Mouse (Mus musculus) brain, adult 2 months (tissue): ENCODE data around the gene Epha7.

ENCODE experiments used
- DNase-seq: peaks from one replicate; pipeline ENCODE4 v3.0.0; 2011; ENCODE audit warnings: low read depth, low spot score

The Epha7 gene

GRCm38 (mm10) chr4:28812691-28813289 is at the start of gene Epha7:
Gene Epha7, plus strand, starts transcription at chr4:28813131.
- DNase-seq: peak; percentile 98

GRCm38 (mm10) chr4:28783961-28784360 is 29.0 kb upstream of the Epha7 start:
- no peak for DNase-seq

DNA sequence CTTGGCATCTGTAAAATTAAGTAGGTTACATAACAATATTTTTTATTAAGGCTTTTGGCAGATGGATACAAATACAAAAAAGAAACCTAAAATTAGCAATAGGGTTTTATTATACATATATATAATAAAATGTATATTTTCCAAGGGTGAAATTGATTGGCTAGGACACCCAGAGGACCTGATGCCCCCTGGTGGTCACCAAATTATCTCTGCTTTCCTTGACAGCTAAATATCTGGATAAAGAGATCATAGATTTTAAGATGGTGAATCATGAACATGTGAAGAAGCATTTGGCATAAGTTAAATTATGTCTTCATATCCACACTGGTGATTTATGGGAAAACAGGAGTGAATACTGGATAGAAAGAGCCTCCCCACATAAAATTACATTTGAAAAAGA is 4.1 kb upstream of the Epha7 start:
- DNase-seq: peak; percentile 63

- no peak for DNase-seq
Measured at GRCm38 (mm10) chr4:28809703-28810102, 3.2 kb upstream of the Epha7 start.

DNA sequence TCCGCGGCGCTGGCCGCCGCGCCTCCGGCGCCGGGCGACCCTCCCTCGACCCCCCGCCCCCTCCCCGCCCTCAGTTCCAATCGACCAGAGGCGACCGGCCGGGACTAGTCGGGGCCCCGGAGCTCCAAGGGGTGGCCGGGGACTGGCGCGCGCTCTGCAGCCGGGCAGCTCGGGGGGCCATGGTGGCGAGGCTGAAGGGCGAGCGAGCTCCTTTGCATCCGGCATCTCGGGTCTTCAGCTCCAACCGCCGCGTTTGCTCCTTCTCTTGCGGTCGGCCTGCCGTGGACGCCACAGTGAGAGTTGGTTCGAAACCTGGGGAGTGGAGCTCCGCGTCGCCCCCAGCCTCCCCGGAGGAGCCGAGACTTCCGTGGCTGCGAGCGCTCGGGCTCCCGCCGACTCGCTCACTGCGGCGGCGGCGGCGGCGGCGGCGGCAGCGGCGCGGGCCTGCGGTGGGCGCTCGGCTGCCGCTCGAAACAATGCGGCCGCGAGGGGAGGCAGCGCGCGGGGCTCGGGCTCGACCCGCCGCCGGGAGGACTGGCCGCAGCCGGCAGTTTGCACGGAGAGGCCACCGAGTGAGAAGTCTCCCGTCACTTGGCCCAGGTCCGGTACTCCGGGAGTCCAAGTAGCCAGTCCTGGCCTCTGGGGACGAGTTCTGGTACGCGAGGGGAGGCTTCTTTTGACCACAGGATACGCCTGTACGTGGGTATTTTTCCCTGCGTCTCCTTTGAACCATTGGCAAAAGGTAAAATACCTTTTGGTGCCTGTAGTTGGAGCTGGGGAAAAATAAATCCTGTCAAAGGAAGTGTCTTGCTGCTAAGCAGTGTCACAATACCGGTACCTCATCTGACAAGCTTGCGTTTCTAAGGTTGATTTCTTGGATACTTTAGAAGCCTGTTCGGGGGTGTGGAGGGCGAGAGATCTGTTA is 882 bp downstream of the Epha7 start:
- peak; percentile 68 for DNase-seq

GRCm38 (mm10) chr4:28814476-28814815 is 1.5 kb downstream of the Epha7 start:
- DNase-seq: no peak

DNA sequence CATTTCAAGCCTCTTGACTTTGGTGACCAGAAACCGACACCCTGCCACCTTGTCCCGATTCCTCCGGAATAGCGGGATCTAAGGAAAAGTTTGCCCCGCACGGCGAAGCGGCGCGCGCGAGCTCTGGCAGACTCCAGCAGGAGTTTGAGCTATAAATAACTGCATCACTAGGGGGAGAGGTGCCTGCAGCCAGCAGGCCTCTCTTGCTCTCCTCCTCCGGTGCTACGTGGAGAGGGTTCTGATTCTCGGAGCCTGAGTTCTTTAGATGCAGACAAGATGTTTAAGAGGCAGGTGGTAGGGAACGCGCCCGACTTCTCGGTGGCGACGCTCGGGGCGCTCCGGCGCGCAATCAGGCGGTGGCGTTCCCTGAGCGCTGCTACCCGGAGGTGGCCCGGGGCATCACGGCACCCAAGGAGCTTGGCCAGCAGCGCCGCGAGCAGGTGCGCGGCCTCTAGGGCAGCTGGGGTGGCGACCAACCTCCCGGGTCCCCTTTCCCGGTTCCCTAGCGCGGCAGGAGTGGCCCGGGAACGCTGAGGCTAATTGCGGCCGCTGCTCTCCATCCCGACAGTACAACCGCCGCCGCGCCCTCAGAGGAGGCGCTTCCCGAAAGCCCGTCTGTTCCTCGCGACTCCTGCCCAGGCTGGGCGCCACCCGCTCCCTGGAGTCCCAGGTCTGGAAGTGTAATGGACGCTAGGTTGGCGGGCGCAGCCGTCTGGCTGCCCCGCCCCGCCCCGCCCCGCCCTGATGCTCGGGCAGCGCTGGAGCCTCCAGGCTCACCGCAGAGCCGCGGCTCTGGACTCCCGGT is 2.1 kb downstream of the Epha7 start:
- peak; percentile 86 for DNase-seq

- no peak for DNase-seq
Measured at GRCm38 (mm10) chr4:28815621-28815920, 2.6 kb downstream of the Epha7 start.

GRCm38 (mm10) chr4:28823616-28824015 is 10.7 kb downstream of the Epha7 start:
- no peak for DNase-seq

GRCm38 (mm10) chr4:28824616-28825015 is 11.7 kb downstream of the Epha7 start:
- peak; percentile 59 for DNase-seq

DNA sequence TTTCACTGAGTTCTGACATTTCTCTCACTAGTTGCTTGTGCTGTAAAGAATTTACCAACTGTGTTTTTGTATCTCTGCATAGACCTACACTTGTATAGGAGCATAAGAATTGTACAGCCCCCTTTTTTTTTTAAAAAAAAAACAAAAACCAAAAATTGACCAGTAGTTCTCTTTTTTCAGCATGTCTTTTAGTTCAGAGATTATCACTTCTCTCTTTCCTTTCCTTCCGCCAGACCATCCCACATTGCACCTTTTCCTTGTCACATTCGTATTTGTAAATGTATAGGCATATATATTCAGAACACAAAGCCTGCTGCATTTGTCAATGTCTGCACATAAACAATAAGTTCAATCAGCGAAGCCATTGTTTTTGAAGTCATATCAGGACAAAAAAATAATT is 24.7 kb downstream of the Epha7 start:
- no peak for DNase-seq

DNA sequence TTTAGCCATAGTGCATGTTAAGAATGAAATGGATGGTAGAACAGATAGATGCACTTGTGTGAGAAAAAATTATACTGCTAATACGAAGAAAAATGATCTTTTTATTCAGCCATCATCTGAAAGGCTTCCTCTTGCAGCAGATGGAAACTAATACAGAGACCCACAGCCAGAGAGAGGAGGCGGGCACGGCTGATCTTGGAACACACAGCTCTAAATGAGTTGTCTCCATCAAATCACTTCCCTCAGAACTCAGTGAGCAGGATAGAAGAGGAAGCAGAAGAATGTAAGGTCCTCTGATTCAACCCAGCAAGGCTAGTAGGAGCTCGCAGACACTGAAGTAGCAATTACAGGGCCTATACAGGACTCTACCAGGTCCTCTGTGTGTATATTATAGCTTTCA is 33.4 kb downstream of the Epha7 start:
- DNase-seq: no peak

GRCm38 (mm10) chr4:28850388-28850787 is 37.5 kb downstream of the Epha7 start:
- DNase-seq: no peak

- no peak for DNase-seq
Measured at GRCm38 (mm10) chr4:28862845-28863666, 50.1 kb downstream of the Epha7 start.

DNA sequence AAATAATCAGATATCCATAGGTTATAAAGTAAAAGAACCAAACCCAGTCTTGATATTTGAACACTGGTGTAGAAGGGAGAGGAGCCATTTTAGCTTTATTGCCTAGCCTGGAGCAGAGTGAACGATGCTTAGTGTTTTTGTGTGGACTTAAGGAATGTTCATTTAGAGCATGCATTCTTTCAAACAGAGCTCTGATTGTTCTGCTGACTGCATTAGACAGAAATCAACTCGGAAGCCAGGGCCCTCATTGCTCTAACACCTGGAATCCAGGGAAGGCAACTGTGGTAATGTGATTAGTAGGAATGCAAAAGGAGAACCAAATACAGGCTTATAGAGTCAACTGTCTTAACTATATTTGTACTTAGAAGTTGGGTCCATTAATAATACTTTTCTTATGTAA is 53.5 kb downstream of the Epha7 start:
- DNase-seq: no peak

- no peak for DNase-seq
Measured at GRCm38 (mm10) chr4:28871615-28872014, 58.7 kb downstream of the Epha7 start.

GRCm38 (mm10) chr4:28881271-28882044 is 68.5 kb downstream of the Epha7 start:
- no peak for DNase-seq

GRCm38 (mm10) chr4:28889630-28890029 is 76.7 kb downstream of the Epha7 start:
- no peak for DNase-seq

DNA sequence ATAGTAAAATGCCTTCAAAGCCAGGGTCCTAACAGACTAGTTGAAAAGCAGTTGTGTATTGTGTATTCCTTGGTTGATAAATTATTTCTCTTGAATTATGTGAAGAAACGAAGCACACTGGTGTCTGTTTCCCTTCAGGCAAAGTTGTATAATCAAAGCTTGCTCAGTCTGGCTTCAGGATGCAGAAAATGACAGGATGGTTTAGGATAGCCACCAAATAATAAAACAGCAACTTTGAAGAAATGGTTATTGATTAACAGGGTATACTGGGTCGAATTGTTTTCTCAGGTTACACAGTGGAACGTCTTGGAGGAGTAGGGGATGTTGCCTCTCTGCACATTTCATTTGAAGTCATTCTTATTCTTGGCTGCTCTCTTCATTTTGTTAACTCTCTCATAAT is 77.2 kb downstream of the Epha7 start:
- DNase-seq: no peak

DNA sequence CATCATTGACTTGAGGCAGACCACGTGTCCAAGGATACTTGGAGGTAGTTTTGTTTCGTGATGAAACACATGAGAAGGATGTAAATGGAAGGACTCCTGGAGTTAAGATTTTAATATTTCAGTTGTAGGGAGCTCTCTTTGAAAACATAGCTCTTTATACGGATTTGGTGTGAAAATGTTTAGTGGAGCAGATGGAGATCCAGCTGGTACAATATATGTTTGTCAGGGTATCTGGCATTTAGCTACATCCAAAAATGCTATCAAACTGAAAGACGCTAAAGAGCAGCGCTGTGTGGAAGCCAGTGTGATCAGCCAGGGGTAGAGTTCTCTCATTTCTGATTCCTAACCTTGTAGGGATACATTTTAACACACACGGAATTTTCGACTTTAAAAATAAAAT is 82.5 kb downstream of the Epha7 start:
- DNase-seq: peak; percentile 90

GRCm38 (mm10) chr4:28899373-28899772 is 86.4 kb downstream of the Epha7 start:
- no peak for DNase-seq
